Mouse (Mus musculus) bone marrow, adult 2 months (tissue): Measurements from ENCODE around the gene Lactbl1. TPM values are rescaled to one million over a fixed set of nuclear protein-coding genes. Genes with fewer than 3 reads are reported as not detected.

Experiments used
- H3K27ac ChIP-seq: fragments of 200-500 bp; 2 replicates; pipeline ENCODE4 v1.5.1; 2012; ENCODE audit warnings: low read depth, mild to moderate bottlenecking, control low read depth, inconsistent platforms, low read length; ENCODE audit not compliant: control insufficient read depth, poor library complexity, insufficient read depth
- H3K4me1 ChIP-seq: fragments of 200-500 bp; 2 replicates; pipeline ENCODE4 v1.6.1; 2011; ENCODE audit warnings: low read length; ENCODE audit not compliant: control insufficient read depth, insufficient read depth
- H3K4me3 ChIP-seq: fragments of 200-500 bp; replicated peaks from 2 replicates; pipeline ENCODE3; 2011; ENCODE audit warnings: mild to moderate bottlenecking, low read depth, low read length, control low read depth; ENCODE audit not compliant: control insufficient read depth
- CTCF ChIP-seq: fragments of 200-500 bp; IDR thresholded peaks from 2 replicates; pipeline ENCODE4 v1.5.1; 2011; ENCODE audit warnings: low read length, control low read depth; ENCODE audit not compliant: control insufficient read depth, insufficient read depth
- POLR2A ChIP-seq: fragments of 200-500 bp; IDR thresholded peaks from 2 replicates; pipeline ENCODE4 v1.6.1; 2011; ENCODE audit warnings: low read depth, mild to moderate bottlenecking, control low read depth, low read length, borderline replicate concordance; ENCODE audit not compliant: control insufficient read depth
- WGBS: fragments of 180-500 bp; shearing (Covaris S2); methylation state at CpG from one replicate; pipeline ENCODE4 v1.1.7; 2018; 5-methylcytosine and 5-hydroxymethylcytosine counted together
- polyA plus RNA-seq: library from polyadenylated mRNA; stranded (reverse); fragments of >200 nt; gene quantifications from 2 replicates; pipeline ENCODE4 v1.2.4, GENCODE M21; 2011; ENCODE audit warnings: low replicate concordance; ENCODE audit not compliant: missing spikeins, insufficient read depth, insufficient read length

Lactbl1 gene
- polyA plus RNA-seq, 1 experiment: not detected

DNA sequence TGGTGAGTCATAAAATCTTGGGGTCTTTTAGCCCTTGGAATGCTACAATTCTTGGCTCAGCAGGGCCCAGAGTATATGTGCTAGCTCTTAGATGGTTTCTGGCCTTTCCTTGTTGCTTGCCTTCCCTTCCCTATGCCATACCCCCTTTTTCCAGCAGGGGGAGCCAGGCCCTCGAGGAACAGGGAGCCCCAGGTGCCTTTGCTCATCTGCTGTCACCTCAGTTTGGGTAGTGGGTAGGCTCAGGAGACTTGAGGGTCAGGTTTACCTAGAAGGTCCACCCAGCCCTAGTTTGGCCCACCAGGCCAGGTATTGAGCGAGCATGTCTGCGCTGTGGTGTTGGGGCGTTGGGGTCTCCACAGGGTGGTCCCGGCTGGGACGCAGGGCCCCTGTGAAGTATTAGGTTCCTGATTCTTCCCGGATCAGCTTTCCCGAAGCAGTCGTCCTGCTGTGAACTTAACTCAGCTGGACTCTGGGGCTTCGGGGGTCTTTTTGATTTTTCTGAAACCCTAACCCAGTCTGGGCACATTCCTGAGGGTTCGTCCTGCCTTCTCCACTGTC is 26.6 kb downstream of the Lactbl1 start:
- H3K27ac ChIP-seq: no peak overlapping the region
- no peak overlapping the region for H3K4me3 ChIP-seq
- 49% methylated on average over 11 of the region's 11 CpGs for WGBS
- H3K4me1 ChIP-seq: no peaks in the 10 kb centered on the region
- TF ChIP-seq CTCF (peak; percentile 83), POLR2A (no peak)

GRCm38 (mm10) chr4:136649480-136650196 is 27.2 kb downstream of the Lactbl1 start:
- TF ChIP-seq POLR2A (no peak), CTCF (no peak)
- no peaks in the 10 kb centered on the region for H3K4me1 ChIP-seq
- WGBS: 56% methylated on average over 13 of the region's 13 CpGs
- H3K27ac ChIP-seq: no peak overlapping the region
- H3K4me3 ChIP-seq: no peak overlapping the region

- H3K4me1 ChIP-seq: no peaks in the 10 kb centered on the region
- no peak overlapping the region for H3K27ac ChIP-seq
- no peak overlapping the region for H3K4me3 ChIP-seq
- WGBS: 82% methylated on average over 8 of the region's 8 CpGs
- no peak for TF ChIP-seq POLR2A
- TF ChIP-seq CTCF: no peak
Observed at GRCm38 (mm10) chr4:136650261-136650660, 27.8 kb downstream of the Lactbl1 start.

- Histone ChIP-seq H3K27ac (no peak overlapping the region), H3K4me1 (no peaks in the 10 kb centered on the region), H3K4me3 (no peak overlapping the region)
- TF ChIP-seq POLR2A (no peak), CTCF (peak; percentile 73)
- 50% methylated on average over 3 of the region's 3 CpGs for WGBS
Observed at GRCm38 (mm10) chr4:136651357-136651811, 29.0 kb downstream of the Lactbl1 start.

DNA sequence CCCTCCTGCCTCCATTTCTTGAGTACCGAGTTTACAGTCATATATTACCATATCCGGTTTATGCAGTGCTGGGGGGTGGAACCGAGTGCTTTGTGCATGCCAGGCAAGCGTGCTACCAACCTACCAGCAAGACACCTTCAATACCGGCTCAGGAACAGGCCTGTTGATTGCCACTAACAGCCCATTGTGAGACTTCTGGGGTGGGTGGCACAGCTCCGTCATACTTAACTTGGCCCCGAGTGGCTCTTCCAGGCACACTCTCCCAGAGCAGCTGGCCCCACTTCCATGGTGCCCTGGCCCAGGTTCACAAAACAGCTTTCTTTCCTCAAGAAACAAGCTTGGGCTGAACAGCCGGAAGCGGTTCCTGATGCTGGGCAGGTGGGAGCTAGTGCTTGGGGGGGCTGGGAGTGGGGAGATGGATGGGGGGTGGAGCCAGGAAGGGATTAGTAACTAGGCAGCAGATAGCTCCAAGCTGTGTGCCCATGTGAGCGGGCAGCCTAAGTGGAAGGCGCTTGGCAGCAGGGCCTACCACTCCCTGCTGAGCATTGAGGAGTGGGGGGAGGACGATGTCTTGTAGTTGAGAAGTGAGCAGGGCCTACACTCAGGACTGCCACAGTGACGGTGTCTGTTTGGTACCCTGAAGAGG is 29.6 kb downstream of the Lactbl1 start:
- 76% methylated on average over 13 of the region's 13 CpGs for whole genome bisulfite sequencing
- no peaks in the 10 kb centered on the region for H3K4me1 ChIP-seq
- no peak overlapping the region for H3K27ac ChIP-seq
- TF ChIP-seq CTCF (no peak), POLR2A (no peak)
- H3K4me3 ChIP-seq: no peak overlapping the region

DNA sequence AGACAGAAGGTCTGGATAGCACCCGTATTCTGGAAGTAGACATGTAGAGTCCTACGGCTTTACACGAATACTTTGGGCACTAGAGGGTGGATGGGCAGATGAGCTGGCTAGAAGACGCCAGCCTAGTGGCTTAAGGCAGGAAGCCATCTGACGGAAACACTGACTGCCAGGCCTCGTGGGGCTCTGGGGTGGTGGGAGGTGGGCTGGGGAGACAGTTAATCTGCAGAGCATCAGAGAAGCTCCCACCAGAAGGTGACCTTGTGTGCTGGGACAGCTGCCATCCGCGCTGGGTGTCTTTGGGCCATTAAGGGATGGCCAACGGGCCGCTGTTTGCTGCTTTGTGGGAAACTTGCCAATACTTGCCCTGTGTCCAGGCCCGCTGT is 30.1 kb downstream of the Lactbl1 start:
- H3K27ac ChIP-seq: peak overlapping the region; percentile 10; the same call in 1 of the 2 replicates
- H3K4me3 ChIP-seq: no peak overlapping the region
- TF ChIP-seq POLR2A (no peak), CTCF (no peak)
- 27% methylated on average over 11 of the region's 11 CpGs for WGBS
- no peaks in the 10 kb centered on the region for H3K4me1 ChIP-seq

- no peak for TF ChIP-seq POLR2A
- no peak for TF ChIP-seq CTCF
- H3K27ac ChIP-seq: no peak overlapping the region; the same call in 1 of the 2 replicates
- no peak overlapping the region for H3K4me3 ChIP-seq
- H3K4me1 ChIP-seq: no peaks in the 10 kb centered on the region
- WGBS: 13% methylated on average over 6 of the region's 6 CpGs
Observed at GRCm38 (mm10) chr4:136653019-136653418, 30.6 kb downstream of the Lactbl1 start.

GRCm38 (mm10) chr4:136653692-136654234 is 31.3 kb downstream of the Lactbl1 start:
- Histone ChIP-seq H3K4me3 (no peak overlapping the region), H3K4me1 (no peaks in the 10 kb centered on the region), H3K27ac (no peak overlapping the region)
- WGBS: 45% methylated on average over 10 of the region's 10 CpGs
- no peak for TF ChIP-seq POLR2A
- no peak for TF ChIP-seq CTCF
